ENCODE assay signal across 24 mouse cellular contexts in the genomic region with DNA sequence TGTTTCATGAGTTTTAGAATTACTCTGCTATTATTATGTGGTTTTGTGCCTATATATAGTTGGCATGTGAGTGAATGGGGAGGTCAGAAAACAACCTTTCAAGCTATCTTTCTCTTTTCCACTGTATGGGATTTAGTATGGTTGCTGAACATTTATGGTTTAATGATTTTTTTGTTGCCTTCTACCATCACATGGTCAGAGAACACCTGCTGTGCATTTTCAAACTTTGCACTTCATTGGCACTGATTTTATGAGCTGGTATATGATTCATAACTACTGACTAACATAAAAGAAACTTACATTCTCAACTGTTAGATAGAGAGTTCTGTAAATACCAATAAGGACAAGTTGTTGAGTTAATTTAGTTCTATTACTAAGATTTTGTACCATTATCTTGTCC.
"Had no signal": no experiment of that assay in that cellular context is flagged by ENCODE, and none has a peak within 500 bp of the region (broad histone marks: within the 10 kb centered on the region; RNA-seq: fewer than 3 reads in every experiment).

No protein-coding gene starts in this region.

- H3K36me3 ChIP-seq: heart, embryonic 10.5 days; heart, embryonic 12.5 days; hindbrain, embryonic 10.5 days; hindbrain, embryonic 12.5 days; limb, embryonic 15.5 days had no signal

- ATAC-seq: hindbrain, embryonic 16.5 days; liver, embryonic 12.5 days had no signal

- H3K27me3 ChIP-seq: heart, embryonic 12.5 days; hindbrain, embryonic 12.5 days; limb, embryonic 13.5 days; limb, embryonic 15.5 days; liver, embryonic 12.5 days had no signal

- DNase-seq: gastrocnemius, adult 2 months; gastrocnemius, postnatal 10 days; gastrocnemius, postnatal 25 days; heart, adult 18-20 months; heart, postnatal 10 days; heart, postnatal 4 days; kidney, adult 18-20 months; kidney, adult 8-10 months; kidney, postnatal 10 days; kidney, postnatal 25 days; kidney, postnatal 4 days; layer of hippocampus, postnatal 36 days; left cerebral cortex, postnatal 4 days had no signal

- H3K9ac ChIP-seq: heart, embryonic 12.5 days; hindbrain, embryonic 12.5 days; hindbrain, embryonic 14.5 days; limb, embryonic 13.5 days; limb, embryonic 15.5 days; liver, embryonic 12.5 days; liver, embryonic 14.5 days had no signal

- H3K4me2 ChIP-seq: heart, embryonic 12.5 days; hindbrain, embryonic 12.5 days; hindbrain, embryonic 14.5 days; limb, embryonic 13.5 days; limb, embryonic 15.5 days; liver, embryonic 12.5 days had no signal

- H3K9me3 ChIP-seq: heart, embryonic 10.5 days; heart, embryonic 12.5 days; hindbrain, embryonic 10.5 days; hindbrain, embryonic 12.5 days; limb, embryonic 13.5 days; limb, embryonic 15.5 days; liver, embryonic 12.5 days had no signal

- H3K27ac ChIP-seq: gastrocnemius, adult 2 months; heart, embryonic 10.5 days; hindbrain, embryonic 10.5 days; hindbrain, embryonic 12.5 days; hindbrain, embryonic 14.5 days; layer of hippocampus, adult 2 months; limb, embryonic 13.5 days; limb, embryonic 15.5 days; liver, embryonic 12.5 days; liver, embryonic 14.5 days had no signal

- H3K4me3 ChIP-seq: gastrocnemius, adult 2 months; heart, embryonic 10.5 days; heart, embryonic 12.5 days; hindbrain, embryonic 10.5 days; hindbrain, embryonic 12.5 days; layer of hippocampus, adult 2 months; limb, embryonic 13.5 days; limb, embryonic 15.5 days; liver, embryonic 12.5 days had no signal

- H3K4me1 ChIP-seq: heart, embryonic 10.5 days; heart, embryonic 12.5 days; limb, embryonic 13.5 days; limb, embryonic 15.5 days had no signal
